Mouse (Mus musculus): ENCODE data around the gene Uncx.

Uncx gene

DNA sequence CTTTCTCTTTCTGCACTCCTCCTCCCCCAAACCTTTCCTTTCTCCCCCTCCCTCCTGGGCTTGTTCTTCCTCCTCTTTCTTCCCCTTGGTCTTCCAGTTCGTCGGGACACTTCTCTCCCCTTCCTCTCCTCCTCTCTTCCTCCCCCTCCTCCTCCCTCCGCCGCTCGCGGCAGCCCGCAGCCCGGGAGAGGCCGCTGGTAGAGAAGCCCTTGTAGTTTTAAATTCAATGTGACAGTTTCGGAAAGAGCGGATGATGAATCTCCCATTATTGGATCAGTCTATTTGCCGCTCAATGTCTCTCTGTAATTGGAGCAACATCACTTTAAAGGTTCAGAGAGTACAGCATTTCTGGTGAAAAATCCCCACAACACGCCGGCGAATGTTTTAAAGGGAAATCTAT is at the start of gene Uncx:
TSS of gene Uncx (plus strand) at position 281 of the 400 bp plus-strand sequence.
- DNase-seq = peak; percentile 58 to 66

DNA sequence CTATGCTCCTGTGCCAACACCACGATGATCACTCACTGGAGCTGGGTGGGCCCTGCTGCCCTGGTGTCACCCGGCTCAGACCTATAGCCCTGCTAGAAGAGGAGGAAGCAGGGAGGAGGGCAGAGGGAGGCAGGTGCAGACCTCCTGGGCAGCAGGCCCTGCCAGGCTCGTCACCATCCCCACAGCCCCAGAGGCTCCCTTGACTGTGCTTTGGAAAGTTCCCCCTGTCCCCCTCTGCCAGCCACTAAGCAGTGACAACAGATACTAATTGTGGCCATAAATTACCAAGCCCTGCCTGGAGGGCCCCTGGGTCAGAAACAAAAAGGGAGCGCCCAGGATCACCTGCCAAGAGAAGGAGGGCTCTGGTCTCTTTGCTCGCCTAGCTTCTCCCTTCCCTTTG is 49.6 kb upstream of the Uncx start:
- no peak for DNase-seq

DNA sequence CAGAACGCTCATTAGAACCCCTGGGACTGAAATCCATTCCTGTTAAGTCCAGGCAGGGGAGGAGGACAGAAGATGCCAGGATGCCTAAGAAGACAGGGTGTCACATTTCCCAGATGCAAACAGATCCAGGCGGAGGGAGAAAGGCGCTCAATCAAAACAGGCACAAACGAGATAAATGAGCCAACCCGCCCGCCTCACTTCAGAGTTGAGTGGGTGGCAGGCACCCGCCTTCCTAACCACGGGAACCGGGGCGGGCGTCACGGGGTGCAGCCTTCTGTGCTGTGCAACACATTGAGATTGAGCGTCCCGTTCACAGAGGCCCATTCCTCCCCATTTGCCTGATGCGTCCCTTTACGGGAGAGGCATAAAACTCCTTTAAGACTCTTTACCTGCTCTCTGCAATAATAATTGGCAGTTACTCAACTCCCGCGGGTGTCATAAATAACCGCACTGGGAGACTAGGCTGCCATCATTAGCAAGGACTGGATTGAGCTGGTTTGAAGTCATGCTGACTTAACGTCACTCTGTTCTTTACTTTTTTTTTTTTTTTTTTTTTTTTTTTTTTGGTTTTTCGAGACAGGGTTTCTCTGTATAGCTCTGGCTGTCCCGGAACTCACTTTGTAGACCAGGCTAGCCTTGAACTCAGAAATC is 48.1 kb upstream of the Uncx start:
- no peak for DNase-seq

DNA sequence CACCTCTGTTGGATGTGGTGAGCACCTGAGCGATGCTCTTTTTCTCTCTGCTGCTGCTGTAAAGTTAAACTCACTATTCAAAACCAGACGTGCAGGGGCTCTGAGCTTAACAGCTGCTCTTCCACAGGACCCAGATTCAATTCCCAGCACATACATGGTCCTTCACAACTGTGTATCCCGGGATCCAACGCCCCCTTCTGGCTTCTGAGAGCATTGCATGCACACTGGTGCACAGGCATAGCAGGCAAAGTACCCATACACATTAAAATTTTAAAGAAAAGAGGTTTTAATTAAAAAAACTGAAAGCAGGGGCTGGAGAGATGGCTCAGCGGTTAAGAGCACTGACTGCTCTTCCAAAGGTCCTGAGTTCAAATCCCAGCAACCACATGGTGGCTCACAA is 46.4 kb upstream of the Uncx start:
- no peak for DNase-seq

DNA sequence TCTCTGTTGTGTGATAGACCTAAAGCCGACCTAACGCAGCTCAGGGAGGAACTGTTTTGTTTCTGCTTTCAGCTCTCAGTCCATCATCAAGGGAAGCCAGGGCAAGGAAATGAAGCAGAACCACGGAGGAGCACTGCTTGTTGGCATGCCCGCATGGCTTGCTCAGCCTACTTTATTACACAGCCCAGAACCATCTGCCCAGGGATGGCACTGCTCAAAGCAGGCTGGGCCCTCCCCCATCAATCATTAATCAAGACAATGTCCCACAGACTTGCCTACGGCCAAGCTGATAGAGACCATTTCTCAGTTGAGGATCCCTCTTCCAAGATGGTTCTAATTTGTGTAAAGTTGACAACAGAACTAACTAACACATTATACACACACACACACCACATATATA is 44.5 kb upstream of the Uncx start:
- no peak for DNase-seq

DNA sequence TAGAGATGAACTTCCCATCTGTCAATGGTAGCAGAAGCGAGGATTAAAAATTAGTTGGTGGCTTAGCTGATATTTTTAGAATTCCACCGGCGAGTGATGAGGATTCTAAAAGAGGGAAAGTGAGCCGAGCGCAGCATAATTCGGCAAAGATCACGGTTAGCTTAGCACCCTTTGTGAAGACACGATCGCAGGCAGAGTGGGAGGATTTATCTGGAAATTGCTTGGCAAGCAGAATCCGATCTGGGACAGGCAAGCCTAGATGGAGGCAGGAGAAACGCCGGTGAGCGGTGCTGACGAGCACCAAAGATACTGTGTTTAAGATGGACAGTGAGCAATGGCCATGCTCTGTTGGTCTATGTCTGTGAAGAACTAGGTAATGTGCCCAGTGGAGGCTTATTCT is 41.0 kb upstream of the Uncx start:
- no peak for DNase-seq

DNA sequence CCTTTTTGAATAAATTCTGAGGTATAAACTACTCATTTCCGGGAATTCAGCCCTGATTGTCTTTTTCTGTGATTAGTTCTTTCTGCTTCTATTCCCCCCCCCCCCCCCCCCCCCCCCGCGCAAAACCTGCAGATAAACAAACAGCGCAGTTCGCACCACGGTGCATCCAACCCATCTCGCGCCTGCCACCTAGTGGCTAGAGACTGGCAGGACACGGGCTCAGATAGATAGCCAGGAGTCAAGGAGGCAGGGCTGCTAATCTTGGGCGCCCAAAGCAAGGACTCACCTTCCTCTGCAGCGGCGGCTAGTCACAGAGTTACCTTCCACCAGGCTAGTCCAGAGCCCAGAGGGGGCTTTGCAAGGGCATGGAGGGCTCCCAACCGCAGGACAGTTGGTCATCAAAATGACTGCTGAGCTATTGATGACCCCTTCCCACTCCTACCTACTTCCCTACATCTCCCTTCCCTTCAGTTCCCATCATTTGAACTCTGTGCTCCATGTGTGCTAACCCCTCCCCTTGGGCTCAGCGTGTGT is 38.2 kb upstream of the Uncx start:
- DNase-seq = peak; percentile 89 to 93

DNA sequence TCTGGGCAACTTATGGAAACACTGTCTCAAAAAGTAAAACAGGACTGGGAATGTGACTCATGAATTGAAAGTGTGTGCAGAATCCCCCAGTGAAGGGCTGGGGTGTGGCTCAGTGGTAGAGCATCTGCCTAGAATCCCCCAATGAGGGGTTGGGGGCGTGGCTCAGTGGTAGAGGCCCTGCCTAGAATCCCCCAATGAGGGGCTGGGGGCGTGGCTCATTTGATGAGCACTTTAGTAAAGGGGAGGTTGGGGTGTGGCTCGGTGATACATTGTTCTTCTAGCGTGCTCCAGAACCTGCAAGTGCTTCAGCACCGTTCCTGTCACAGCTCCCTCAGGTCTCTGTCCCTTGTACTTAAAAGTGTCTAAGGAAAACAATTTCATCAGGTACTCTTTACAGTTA is 37.1 kb upstream of the Uncx start:
- DNase-seq = no peak

DNA sequence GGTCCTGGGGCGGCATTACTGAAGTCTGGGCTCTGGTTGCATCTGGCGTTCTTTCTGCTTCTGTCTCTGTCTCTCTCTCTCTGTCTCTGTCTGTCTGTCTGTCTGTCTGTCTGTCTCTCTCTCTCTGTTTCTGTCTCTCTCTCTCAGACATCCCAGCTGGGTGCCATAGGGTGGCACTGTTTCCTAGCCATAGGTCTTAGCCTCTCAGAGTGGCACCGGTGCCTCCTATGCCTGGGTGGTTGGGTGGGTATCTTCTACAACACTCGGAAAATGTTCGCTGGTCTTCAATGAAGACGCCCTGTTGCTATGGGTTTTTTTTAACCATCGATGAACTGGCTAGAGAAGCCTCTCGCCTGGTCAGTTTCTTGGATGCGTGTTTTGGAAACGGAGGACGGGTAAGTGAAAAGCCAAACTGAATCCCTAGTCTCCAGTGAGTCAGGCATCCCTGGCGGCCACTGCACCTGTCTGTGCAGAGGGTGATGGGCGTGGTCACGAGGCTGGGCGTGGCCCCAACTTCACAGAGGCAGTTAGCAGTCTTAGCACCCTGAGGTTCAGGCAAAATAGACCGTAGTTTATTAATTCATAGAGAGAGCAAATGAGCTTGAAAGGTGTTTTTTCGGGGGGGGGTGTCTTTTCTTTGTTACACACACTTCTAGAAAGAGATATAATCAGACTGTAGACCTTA is 32.5 kb upstream of the Uncx start:
- DNase-seq = peak; percentile 24 to 27

DNA sequence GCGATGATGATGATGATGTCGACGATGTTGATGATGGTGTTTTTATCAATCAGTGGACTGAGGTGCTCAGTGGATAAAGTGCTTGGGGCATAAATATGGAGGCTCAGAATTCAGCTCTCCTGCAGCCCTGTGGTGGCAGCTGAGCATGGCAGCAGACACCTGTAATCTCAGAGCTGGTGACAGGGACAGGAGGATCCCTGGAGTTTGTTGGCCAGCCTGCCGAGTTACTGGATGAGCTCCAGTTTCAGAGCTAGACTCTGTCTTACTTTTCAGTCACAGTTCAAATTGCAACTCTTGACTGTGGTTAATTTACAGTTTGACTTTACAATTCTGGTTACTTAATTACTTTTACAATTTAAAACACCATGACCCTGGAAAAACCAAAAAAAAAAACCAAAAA is 31.1 kb upstream of the Uncx start:
- DNase-seq = peak in 1 of 2 experiments; percentile 36

DNA sequence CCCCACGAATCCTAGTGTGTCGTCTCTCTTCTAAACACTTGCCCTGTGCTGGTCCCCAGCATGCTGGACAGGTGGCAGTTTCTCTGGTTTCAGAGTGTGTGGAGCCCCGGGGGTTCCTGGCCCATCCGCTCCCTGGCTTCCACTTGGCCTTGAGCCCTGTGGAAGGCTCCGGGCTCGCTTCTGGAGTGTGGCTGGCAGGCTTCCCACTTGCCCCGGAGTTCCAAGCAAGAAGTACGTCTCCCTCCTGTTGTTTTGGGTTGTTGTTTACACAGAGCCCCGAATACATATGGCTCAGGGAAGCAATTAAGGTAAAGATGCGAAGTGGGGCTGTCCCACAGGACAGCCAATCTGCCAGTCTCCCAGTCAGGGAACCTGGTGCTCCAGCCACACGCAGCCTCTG is 27.0 kb upstream of the Uncx start:
- DNase-seq = peak; percentile 46 to 59

DNA sequence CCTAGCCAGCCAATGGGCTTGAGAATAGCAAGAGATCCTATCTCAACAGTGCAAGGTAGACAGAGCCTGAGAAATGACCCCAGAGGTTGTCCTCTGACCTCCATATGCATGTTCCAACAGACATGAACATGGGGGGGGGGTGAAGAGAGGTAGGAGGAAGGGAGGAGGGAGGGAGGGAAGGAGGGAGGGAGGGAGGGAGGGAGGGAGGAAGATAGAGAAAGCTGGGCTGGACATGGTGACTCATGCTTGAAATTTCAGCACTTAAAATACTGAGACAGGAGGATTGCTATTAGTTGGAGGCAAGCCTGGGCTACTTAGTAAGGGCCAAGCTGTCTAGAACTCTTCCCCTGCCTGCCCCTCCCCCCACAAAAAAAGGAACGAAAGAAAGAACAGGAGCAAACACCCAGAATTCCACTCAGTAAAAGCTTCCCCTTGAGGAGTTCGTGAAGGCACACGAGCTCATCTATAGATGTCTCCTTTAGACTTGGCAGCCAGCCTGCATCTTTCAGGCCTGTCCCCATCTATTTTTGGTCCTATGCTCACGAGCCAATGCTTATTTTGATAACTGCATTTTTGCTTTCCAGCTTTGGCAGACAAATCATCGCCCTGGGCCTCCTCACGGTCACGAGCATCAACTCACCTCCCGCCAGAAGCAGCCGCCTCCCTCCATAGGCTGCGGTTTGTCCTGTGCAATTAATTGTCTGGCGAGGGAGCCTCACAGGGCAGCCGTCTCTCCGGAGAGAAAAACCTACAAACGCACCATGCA is 23.0 kb upstream of the Uncx start:
- DNase-seq = peak in 1 of 2 experiments; percentile 8

DNA sequence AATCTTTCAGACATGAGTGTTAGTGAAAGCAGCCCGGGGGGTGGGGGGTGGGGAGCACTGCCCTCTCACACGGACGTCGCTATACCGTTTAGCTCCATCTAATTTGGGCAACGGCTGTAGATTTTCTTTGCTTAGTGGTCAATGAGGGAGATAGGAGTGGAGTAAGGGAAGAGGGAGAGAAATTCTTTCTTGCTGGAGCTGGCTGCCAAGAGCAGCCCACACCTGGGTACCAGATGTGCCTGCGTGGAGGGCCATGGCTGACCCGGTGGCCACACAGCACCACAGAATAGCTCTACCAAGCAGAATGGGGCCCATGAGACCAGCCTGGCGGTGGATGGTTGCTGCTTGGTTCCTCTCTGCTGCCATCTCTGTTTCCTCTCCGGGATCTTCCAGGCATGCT is 21.3 kb upstream of the Uncx start:
- no peak for DNase-seq

DNA sequence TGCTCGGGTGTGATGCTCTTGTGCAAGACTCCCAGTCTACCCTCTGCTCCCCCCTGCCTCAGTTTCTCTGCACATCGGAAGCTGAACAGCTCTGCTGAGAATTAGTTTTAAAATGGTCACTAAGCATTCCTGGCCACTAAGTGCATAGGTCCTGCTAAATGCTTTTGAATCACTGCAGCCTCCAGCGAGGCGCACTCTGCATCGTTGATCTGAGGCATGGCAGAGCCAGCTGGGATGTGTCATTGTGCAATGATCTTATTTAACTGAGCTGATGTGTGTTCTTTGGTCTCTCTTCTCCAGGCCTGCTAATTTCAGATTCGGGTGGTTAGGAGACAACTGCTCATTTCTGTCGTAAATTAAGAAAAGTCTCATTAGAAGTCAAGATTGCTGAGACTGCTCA is 14.4 kb upstream of the Uncx start:
- DNase-seq = no peak

DNA sequence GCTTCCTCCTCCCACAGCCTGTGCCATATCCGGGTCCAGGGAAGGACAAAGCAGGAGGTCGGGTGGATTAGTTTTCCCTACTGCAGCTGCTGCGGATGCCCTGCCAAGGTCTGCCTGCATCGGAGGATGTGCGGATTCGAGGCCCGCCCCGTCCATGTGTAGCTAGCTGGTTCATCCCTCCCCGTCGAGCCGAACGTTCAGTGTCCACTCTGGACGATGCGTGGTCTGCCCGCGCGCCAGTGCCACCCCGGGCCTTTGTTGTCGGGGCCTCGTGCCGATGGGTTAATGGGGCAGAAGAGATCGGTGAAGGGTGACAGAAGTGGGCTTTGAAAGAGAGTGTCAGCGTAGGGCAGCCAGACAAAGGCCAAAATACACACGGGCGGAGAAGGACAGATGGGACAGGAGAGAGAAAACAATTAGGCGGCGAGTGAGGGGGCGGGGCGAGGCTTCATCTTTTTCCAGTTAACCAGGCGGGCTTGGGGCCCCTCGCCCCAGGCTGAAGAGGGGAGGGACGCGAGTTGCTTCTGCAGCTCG is 7.8 kb upstream of the Uncx start:
- peak in 1 of 2 experiments; percentile 23 for DNase-seq

DNA sequence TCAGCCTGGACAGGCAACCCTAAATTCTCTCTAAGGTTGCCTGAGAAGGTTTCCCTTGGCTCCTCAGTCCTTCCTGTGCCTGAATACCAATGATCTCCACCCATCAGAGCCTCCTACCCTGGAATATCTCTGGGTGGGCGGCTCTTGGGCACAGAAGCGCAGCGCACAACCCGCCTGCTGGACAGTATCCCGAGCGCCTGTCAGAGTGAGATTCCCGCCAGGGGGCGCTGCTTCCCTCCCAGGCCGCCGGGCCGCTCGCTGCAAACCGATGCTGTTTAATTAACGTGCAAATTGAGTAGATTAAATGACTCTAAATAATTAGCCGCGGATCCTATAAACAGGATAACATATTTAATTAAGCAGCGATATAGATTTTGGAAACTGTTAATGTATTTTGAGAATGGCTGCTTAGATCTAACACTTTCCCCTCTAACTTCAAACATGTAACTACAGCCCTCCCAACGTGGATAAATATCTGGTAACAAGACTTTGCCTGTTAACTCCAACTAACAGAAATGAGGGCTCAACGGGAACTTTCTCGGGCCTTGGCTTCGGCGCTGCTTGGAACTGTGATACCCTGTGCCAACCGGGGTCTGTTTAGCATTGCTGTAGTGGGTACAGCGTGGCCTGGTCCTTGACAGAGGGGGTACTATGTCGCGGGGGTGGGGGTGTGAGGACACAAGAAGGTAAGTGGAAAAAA is 6.9 kb upstream of the Uncx start:
- peak; percentile 83 to 95 for DNase-seq

DNA sequence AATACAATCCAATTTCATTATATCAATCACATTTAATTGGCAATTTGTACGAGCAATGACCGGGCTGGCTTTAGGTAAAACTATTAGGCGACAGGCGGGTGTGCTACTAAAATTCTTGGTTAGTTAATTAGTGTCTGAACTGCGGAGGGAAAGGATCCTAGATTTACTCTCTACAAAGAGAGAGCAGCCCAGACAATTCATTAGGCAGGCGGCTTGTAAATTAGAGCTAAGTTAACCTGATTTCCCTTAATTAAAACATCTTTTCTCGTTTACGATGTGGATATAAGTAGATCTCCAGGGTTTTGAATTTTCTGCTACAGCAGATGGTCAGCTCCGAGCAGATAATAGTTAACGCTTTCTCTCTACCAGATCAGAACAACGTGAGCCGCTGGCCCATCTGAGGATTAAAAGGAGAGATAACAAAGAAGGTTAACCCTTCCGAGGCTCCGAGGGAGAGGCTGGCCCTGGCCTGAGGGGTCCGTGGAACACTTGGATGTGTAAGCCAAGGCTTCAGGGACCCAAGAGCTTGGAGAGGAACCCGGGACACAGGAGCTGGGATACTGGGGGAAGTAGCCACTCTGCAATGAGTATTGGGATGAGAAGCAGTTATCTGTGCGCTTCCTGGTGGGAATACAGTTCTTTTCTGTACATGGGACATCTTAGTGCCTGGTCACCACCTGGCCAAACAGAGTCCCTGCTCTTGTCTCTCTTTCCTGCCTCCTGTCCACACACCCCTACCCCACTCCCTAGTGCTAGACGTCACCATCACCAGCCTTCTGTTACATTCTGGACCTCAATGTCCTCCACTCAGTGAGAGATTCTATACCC is 6.2 kb upstream of the Uncx start:
- DNase-seq = peak in 1 of 2 experiments; percentile 17

DNA sequence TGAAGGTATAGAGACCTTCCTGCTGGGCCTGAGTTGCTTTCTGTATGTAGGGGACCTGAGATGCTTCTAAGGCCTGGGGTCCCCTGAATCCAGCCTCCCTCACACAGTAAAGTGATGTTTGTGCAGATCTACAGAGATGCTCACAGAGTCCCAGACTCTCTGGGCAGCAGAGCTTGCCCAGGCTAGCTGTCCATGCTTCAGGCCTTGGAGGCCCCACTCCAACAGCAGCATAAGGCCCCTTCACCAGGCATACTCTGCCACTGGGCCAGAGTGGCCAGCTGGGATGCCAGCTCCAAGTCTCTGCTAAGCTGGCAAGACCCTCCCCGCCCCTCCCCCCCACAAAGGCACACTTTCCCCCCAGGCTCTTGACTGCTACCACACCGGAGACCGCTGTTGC is 5.6 kb upstream of the Uncx start:
- DNase-seq = peak in 1 of 2 experiments; percentile 15

DNA sequence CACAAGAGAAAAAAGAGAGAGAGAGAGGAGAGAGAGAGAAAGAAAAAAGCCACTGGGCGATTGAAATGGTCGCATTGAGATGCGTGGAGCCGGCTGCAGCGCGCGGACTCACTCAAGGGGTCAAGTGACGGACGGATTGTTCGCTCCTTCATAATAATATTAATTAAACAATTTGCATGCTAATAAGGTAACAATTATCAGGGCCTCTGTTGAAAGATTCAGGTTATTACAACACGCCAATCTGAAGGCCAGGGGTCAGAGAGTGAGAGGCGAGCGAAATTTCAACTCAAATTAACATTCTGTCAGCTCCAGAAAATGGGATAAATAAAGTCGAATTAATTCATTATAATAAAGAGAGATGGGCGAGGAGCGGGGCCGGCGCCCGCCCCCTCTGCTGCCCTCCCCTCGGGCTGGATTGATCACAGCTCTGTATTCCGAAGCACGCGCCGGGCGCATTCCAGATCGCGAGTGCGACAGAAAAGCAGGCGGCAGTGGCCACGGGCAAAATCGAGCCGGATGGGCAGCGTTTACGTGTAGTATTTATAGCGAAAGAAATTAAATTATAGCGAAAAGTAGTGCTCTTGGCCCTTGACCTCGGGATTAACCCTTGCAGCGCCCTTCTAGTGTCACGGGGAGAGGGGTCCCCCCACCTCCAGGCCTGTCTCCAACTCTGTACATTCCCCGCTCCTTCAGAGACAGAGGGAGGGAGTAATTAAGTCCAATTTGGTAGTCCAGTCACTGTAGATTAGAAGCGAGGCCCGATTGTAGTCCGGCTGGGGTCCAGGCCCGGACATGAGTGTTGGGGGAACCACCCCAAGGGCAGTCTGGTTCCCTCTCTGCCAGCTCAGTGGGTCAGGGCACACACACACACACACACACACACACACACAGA is 1.9 kb upstream of the Uncx start:
- DNase-seq = peak; percentile 59 to 74

DNA sequence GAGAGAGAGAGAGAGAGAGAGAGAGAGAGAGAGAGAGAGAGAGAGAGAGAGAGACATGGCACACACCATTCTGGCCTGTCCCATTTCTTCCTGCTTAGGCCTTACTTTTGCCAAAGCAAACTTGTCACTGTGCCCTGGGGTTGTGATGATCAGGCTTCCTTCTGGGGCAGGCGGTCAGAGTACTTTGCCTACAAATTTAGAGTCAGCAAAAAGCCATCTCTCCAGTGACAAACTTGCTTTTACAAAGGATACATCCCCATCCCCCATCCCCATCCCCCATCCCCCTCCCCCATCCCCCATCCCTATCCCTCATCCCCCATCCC is 1.3 kb upstream of the Uncx start:
- DNase-seq = peak; percentile 58 to 65

DNA sequence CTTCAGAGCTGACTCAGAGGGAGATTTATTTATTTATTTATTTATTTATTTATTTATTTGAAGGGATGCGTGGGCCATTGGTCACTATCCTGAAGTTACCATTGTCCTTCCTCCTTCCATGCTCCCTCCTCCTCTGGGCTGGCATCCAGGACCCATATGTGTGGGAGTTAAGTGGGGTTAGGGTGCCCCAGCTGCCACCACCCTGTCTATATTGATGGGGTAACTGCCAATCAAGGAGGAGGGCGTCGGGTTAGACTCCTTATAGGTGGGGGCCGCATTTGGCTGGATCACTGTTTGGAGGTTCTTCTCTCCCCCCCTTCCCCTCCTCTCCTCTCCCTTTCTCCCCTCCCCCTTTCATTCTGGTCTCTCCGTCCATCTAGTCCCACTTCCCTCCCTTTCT is 738 bp upstream of the Uncx start:
- DNase-seq = peak; percentile 56

Measured in cerebellum, adult 18-20 months (tissue).